Mouse (Mus musculus): ENCODE measurements around the gene Rnf135. TPM values are rescaled to one million over a fixed set of nuclear protein-coding genes. Genes with fewer than 3 reads are reported as not detected.
A peak's percentile ranks its signal among the peaks of the same experiment; 100 is the strongest.
"Not testable (repeated sequence)": the region's sequence is repeated elsewhere in the genome, so short reads cannot be mapped to it uniquely, and the experiment has no call there.

Rnf135 gene
- polyA plus RNA-seq, 1 experiment from 2014 or later = 5.0 TPM

GRCm38 (mm10) chr11:80168611-80169249 lies 14.9 kb upstream of the Rnf135 start:
- WGBS = 85% methylated on average over 4 of the region's 4 CpGs
- Histone ChIP-seq H3K36me3 (no peaks in the 10 kb centered on the region), H3K4me1 (no peaks in the 10 kb centered on the region), H3K27me3 (ENCODE audit: low read depth, poor library complexity, severe bottlenecking) (no peaks in the 10 kb centered on the region), H3K4me3 (no peak overlapping the region), H3K27ac (no peak overlapping the region), H3K9me3 (replicated peaks) (no peaks in the 10 kb centered on the region; the same call in 1 of the 2 replicates)
- DNase-seq (ENCODE audit: low spot score) = no peak

- H3K4me1 ChIP-seq = no peaks in the 10 kb centered on the region
Observed at GRCm38 (mm10) chr11:80169629-80170028, 14.0 kb upstream of the Rnf135 start.

GRCm38 (mm10) chr11:80170351-80170750 lies 13.3 kb upstream of the Rnf135 start:
- no peak for DNase-seq (ENCODE audit: low spot score)
- no peaks in the 10 kb centered on the region for H3K4me1 ChIP-seq
- no peaks in the 10 kb centered on the region for H3K27me3 ChIP-seq (ENCODE audit: low read depth, poor library complexity, severe bottlenecking)
- WGBS = 79% methylated on average over 5 of the region's 5 CpGs
- H3K9me3 ChIP-seq (replicated peaks) = no peaks in the 10 kb centered on the region; the same call in 1 of the 2 replicates
- H3K27ac ChIP-seq = no peak overlapping the region
- H3K36me3 ChIP-seq = no peaks in the 10 kb centered on the region
- H3K4me3 ChIP-seq = no peak overlapping the region

More at GRCm38 (mm10) chr11:80169629-80170028, 14.0 kb upstream of the Rnf135 start:
- H3K27me3 ChIP-seq (ENCODE audit: low read depth, poor library complexity, severe bottlenecking) = no peaks in the 10 kb centered on the region
- H3K9me3 ChIP-seq (replicated peaks) = no peaks in the 10 kb centered on the region; the same call in 1 of the 2 replicates
- no peaks in the 10 kb centered on the region for H3K36me3 ChIP-seq
- H3K27ac ChIP-seq = no peak overlapping the region
- WGBS = 90% methylated on average over 3 of the region's 3 CpGs
- DNase-seq (ENCODE audit: low spot score) = no peak
- no peak overlapping the region for H3K4me3 ChIP-seq

GRCm38 (mm10) chr11:80171884-80172283 lies 11.8 kb upstream of the Rnf135 start:
- Histone ChIP-seq H3K4me1 (no peaks in the 10 kb centered on the region), H3K27me3 (ENCODE audit: low read depth, poor library complexity, severe bottlenecking) (no peaks in the 10 kb centered on the region), H3K4me3 (no peak overlapping the region), H3K36me3 (no peaks in the 10 kb centered on the region), H3K9me3 (replicated peaks) (no peaks in the 10 kb centered on the region), H3K27ac (no peak overlapping the region)
- DNase-seq (ENCODE audit: low spot score) = no peak
- 79% methylated on average over 4 of the region's 4 CpGs for WGBS

GRCm38 (mm10) chr11:80173963-80174670 lies 9.5 kb upstream of the Rnf135 start:
- DNase-seq (ENCODE audit: low spot score) = no peak
- Histone ChIP-seq H3K9me3 (replicated peaks) (no peaks in the 10 kb centered on the region), H3K27me3 (ENCODE audit: low read depth, poor library complexity, severe bottlenecking) (no peaks in the 10 kb centered on the region), H3K27ac (no peak overlapping the region), H3K4me3 (no peak overlapping the region), H3K36me3 (no peaks in the 10 kb centered on the region), H3K4me1 (no peaks in the 10 kb centered on the region)
- 85% methylated on average over 11 of the region's 11 CpGs for WGBS

GRCm38 (mm10) chr11:80176911-80177895 lies 6.4 kb upstream of the Rnf135 start:
- Histone ChIP-seq H3K36me3 (no peaks in the 10 kb centered on the region), H3K27me3 (ENCODE audit: low read depth, poor library complexity, severe bottlenecking) (no peaks in the 10 kb centered on the region), H3K4me3 (no peak overlapping the region), H3K9me3 (replicated peaks) (no peaks in the 10 kb centered on the region), H3K27ac (no peak overlapping the region), H3K4me1 (no peaks in the 10 kb centered on the region)
- 86% methylated on average over 11 of the region's 11 CpGs for WGBS
- DNase-seq (ENCODE audit: low spot score) = no peak

- H3K36me3 ChIP-seq = no peaks in the 10 kb centered on the region
- DNase-seq (ENCODE audit: low spot score) = no peak
- no peaks in the 10 kb centered on the region for H3K4me1 ChIP-seq
- no peak overlapping the region for H3K27ac ChIP-seq
- H3K4me3 ChIP-seq = no peak overlapping the region
- no peaks in the 10 kb centered on the region for H3K9me3 ChIP-seq (replicated peaks)
- 86% methylated on average over 8 of the region's 8 CpGs for WGBS
- no peaks in the 10 kb centered on the region for H3K27me3 ChIP-seq (ENCODE audit: low read depth, poor library complexity, severe bottlenecking)
Observed at GRCm38 (mm10) chr11:80178316-80178715, 5.3 kb upstream of the Rnf135 start.

- 73% methylated on average over 5 of the region's 5 CpGs for WGBS
- H3K4me1 ChIP-seq = peaks cover 12% of the 10 kb centered on the region; the same call in 1 of the 2 replicates
- no peaks in the 10 kb centered on the region for H3K36me3 ChIP-seq
- no peaks in the 10 kb centered on the region for H3K27me3 ChIP-seq (ENCODE audit: low read depth, poor library complexity, severe bottlenecking)
- H3K9me3 ChIP-seq (replicated peaks) = no peaks in the 10 kb centered on the region
- no peak for DNase-seq (ENCODE audit: low spot score)
- no peak overlapping the region for H3K27ac ChIP-seq
- no peak overlapping the region for H3K4me3 ChIP-seq
Observed at GRCm38 (mm10) chr11:80181021-80181749, 2.5 kb upstream of the Rnf135 start.

- 48% methylated on average over 12 of the region's 12 CpGs for WGBS
- H3K27ac ChIP-seq = peak overlapping the region; percentile 88
- peak overlapping the region; percentile 65 for H3K4me3 ChIP-seq
- not testable (repeated sequence) for DNase-seq (ENCODE audit: low spot score); H3K36me3 ChIP-seq; H3K27me3 ChIP-seq (ENCODE audit: low read depth, poor library complexity, severe bottlenecking); H3K9me3 ChIP-seq (replicated peaks)
- peaks cover 12% of the 10 kb centered on the region; the same call in 1 of the 2 replicates for H3K4me1 ChIP-seq
Observed at GRCm38 (mm10) chr11:80183054-80183704, 472 bp upstream of the Rnf135 start.

GRCm38 (mm10) chr11:80184531-80185071 lies 950 bp downstream of the Rnf135 start:
- Histone ChIP-seq H3K4me3 (peak overlapping the region; percentile 65), H3K27ac (no peak overlapping the region)

GRCm38 (mm10) chr11:80185441-80185976 lies 1.9 kb downstream of the Rnf135 start:
- H3K4me3 ChIP-seq; H3K27me3 ChIP-seq (ENCODE audit: low read depth, poor library complexity, severe bottlenecking); H3K36me3 ChIP-seq; DNase-seq (ENCODE audit: low spot score); H3K9me3 ChIP-seq (replicated peaks); H3K27ac ChIP-seq: not testable (repeated sequence)
- H3K4me1 ChIP-seq = peaks cover 12% of the 10 kb centered on the region; the same call in 1 of the 2 replicates
- WGBS = 65% methylated on average over 5 of the region's 5 CpGs

More at GRCm38 (mm10) chr11:80184531-80185071, 950 bp downstream of the Rnf135 start:
- Histone ChIP-seq H3K27me3 (ENCODE audit: low read depth, poor library complexity, severe bottlenecking) (no peaks in the 10 kb centered on the region), H3K9me3 (replicated peaks) (no peaks in the 10 kb centered on the region), H3K4me1 (peaks cover 12% of the 10 kb centered on the region; the same call in 1 of the 2 replicates), H3K36me3 (no peaks in the 10 kb centered on the region)
- DNase-seq (ENCODE audit: low spot score) = no peak
- WGBS = 95% methylated on average over 6 of the region's 6 CpGs

Data from limb, embryonic 10.5 days (tissue).